In the genomic region with DNA sequence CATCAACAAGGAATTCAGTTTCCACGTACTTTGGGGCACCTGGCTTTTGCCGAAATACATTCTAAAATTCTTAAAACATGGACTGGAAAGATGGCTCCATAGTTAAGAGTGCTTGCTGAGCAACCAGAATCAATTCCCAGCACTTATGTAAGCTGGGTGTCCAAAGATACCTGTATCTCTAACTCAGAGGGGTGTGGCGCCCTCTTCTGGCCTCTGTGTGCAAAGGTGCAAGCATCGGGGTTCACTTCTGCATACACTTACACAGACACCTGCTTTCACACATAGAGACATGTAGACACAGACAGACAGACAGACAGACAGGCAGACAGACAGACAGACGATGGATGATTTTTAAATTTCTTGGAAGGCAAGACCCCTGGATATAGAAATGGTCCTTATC, we compare ENCODE assay signal across 8 mouse cellular contexts. TPM values are rescaled to one million over a fixed set of nuclear protein-coding genes. Genes with fewer than 3 reads are reported as not detected.
DNase-seq lines count a peak whose midpoint lies in the region; ATAC-seq and TF ChIP-seq lines count a peak whose summit lies in the region.

No protein-coding gene starts in this region.

- no peak overlapping the region for H3K9ac ChIP-seq in heart, postnatal 0 days (replicated peaks; ENCODE audit: low read depth, low read length)

- H3K9me3 ChIP-seq in heart, postnatal 0 days (replicated peaks; ENCODE audit: control insufficient read depth, low read length) = no peaks in the 10 kb centered on the region

- DNase-seq in heart, postnatal 0 days (ENCODE audit: low spot score) = no peak
- no peak for DNase-seq in heart, postnatal 25 days (ENCODE audit: low spot score)
- peak; percentile 29 for DNase-seq in 3T3-L1 (ENCODE audit: low read depth, low spot score)
- DNase-seq in T-cell, adult 2 months (ENCODE audit: low spot score) = peak; percentile 37
- peak; percentile 74 for DNase-seq in embryo, embryonic 10.5 days (ENCODE audit: low spot score)
- peak; percentile 75 to 76 for DNase-seq in kidney, postnatal 4 days
- DNase-seq in right cerebral cortex, adult 2 months (ENCODE audit: low spot score in 2 of 2) = peak; percentile 47 to 58
- no peak for DNase-seq in yolk sac, embryonic 10.5 days (ENCODE audit: low spot score)

- intact Hi-C loops in heart, postnatal 25 days (cut with DNase I) = loop anchor here (5.0 kb wide), 3 partner anchors 69 to 374 kb away; no protein-coding TSS in a partner anchor

- WGBS in heart, postnatal 0 days = 53% methylated on average over 5 of the region's 5 CpGs

- H3K27ac ChIP-seq in heart, postnatal 0 days (ENCODE audit: low read depth) = no peak overlapping the region

- H3K4me3 ChIP-seq in heart, postnatal 0 days (ENCODE audit: low read depth, low read length) = no peak overlapping the region

- ATAC-seq in heart, postnatal 0 days (ENCODE audit: insufficient read depth, low read depth) = no peak

- no peak for TF ChIP-seq EP300 in heart, postnatal 0 days (IDR thresholded peaks at IDR 0.05; ENCODE audit: low read depth)

- TF ChIP-seq CTCF in heart, postnatal 0 days (IDR thresholded peaks at IDR 0.05; ENCODE audit: low read depth) = peak; percentile 47

- no peaks in the 10 kb centered on the region for H3K27me3 ChIP-seq in heart, postnatal 0 days (ENCODE audit: control insufficient read depth, insufficient read depth, low read length)

- H3K36me3 ChIP-seq in heart, postnatal 0 days (replicated peaks; ENCODE audit: control insufficient read depth, insufficient read depth, low read length) = no peaks in the 10 kb centered on the region

- no peak overlapping the region for H3K4me2 ChIP-seq in heart, postnatal 0 days (ENCODE audit: low read depth, low read length)

- H3K4me1 ChIP-seq in heart, postnatal 0 days (ENCODE audit: control insufficient read depth, insufficient read depth) = no peaks in the 10 kb centered on the region

RNA-seq across cellular contexts. Expression of gene Gnb5, which starts 25.3 kb away (rescaled TPM):
- total RNA-seq in heart, postnatal 0 days (2014; rRNA removed; ENCODE audit: low replicate concordance) = 62.7 and 78.1 TPM in 2 replicates
- 68.1 and 74.9 TPM in 2 replicates for polyA plus RNA-seq in heart, postnatal 0 days (2015; fragmentation: Nextera tagmentation; extraction: Ambion mirVana)
- total RNA-seq in heart, postnatal 25 days (2021) = 10 to 100 TPM; 25.0 to 26.5 TPM

RNA-seq across cellular contexts. Expression of gene Myo5c, which starts 49.0 kb away (rescaled TPM):
- total RNA-seq in heart, postnatal 0 days (2014; rRNA removed; ENCODE audit: low replicate concordance) = 2.1 and 2.4 TPM in 2 replicates
- polyA plus RNA-seq in heart, postnatal 0 days (2015; fragmentation: Nextera tagmentation; extraction: Ambion mirVana) = 1.2 and 1.5 TPM in 2 replicates
- 1 to 10 TPM; 5.6 to 7.1 TPM for total RNA-seq in heart, postnatal 25 days (2021)

Comparison
In these comparisons a context has a peak if more than half of its experiments do, and no peak if none do; other contexts are left out.
1. DNase-seq: peak in 3T3-L1 (single experiment), T-cell, adult 2 months (single experiment), embryo, embryonic 10.5 days (single experiment), kidney, postnatal 4 days (2 of 2) and right cerebral cortex, adult 2 months (2 of 2); none in heart, postnatal 0 days (single experiment), heart, postnatal 25 days (single experiment) and yolk sac, embryonic 10.5 days (single experiment).